Mouse (Mus musculus) cerebellum, adult 18-20 months (tissue): ENCODE data around the gene Chrne.
A peak's percentile ranks its signal among the peaks of the same experiment; 100 is the strongest.

Experiments used
- DNase-seq, 2 experiments: peaks; one replicate each; pipeline ENCODE4 v3.0.0; 2021

The Chrne gene

GRCm38 (mm10) chr11:70651391-70651790 lies 32.4 kb upstream of the Chrne start:
- peak in 1 of 2 experiments; percentile 8 for DNase-seq

- DNase-seq = peak in 1 of 2 experiments; percentile 18
Observed at GRCm38 (mm10) chr11:70650322-70651175, 31.5 kb upstream of the Chrne start.

- peak in 1 of 2 experiments; percentile 6 for DNase-seq
Observed at GRCm38 (mm10) chr11:70649185-70649734, 30.2 kb upstream of the Chrne start.

- DNase-seq = no peak
Observed at GRCm38 (mm10) chr11:70648512-70648911, 29.5 kb upstream of the Chrne start.

- DNase-seq = peak; percentile 36 to 48
Observed at GRCm38 (mm10) chr11:70647716-70648420, 28.9 kb upstream of the Chrne start.

- peak; percentile 96 to 98 for DNase-seq
Observed at GRCm38 (mm10) chr11:70646691-70647650, 28.0 kb upstream of the Chrne start, which contains the start of the genes Rnf167 and Slc25a11. Gene Rnf167 (plus strand): TSS chr11:70647235. Gene Slc25a11 (minus strand): TSS chr11:70647479.

GRCm38 (mm10) chr11:70646259-70646555 lies 27.2 kb upstream of the Chrne start:
- peak in 1 of 2 experiments; percentile 44 for DNase-seq

- DNase-seq = peak in 1 of 2 experiments; percentile 20
Observed at GRCm38 (mm10) chr11:70645461-70646258, 26.6 kb upstream of the Chrne start.

GRCm38 (mm10) chr11:70644564-70645103 lies 25.6 kb upstream of the Chrne start:
- DNase-seq = peak in 1 of 2 experiments; percentile 40

GRCm38 (mm10) chr11:70643051-70643450 lies 24.0 kb upstream of the Chrne start:
- DNase-seq = peak in 1 of 2 experiments; percentile 13

GRCm38 (mm10) chr11:70641241-70641640 lies 22.2 kb upstream of the Chrne start:
- no peak for DNase-seq

GRCm38 (mm10) chr11:70639976-70640375 lies 21.0 kb upstream of the Chrne start:
- no peak for DNase-seq

- DNase-seq = no peak
Observed at GRCm38 (mm10) chr11:70638714-70639278, 19.8 kb upstream of the Chrne start, which contains the start of gene Gp1ba. Gene Gp1ba (plus strand): TSS chr11:70639122.

- DNase-seq = no peak
Observed at GRCm38 (mm10) chr11:70638293-70638692, 19.3 kb upstream of the Chrne start.

GRCm38 (mm10) chr11:70637764-70638163 lies 18.7 kb upstream of the Chrne start:
- DNase-seq = no peak

GRCm38 (mm10) chr11:70635601-70636000 lies 16.6 kb upstream of the Chrne start:
- DNase-seq = no peak

- DNase-seq = no peak
Observed at GRCm38 (mm10) chr11:70630129-70630528, 11.1 kb upstream of the Chrne start.

- no peak for DNase-seq
Observed at GRCm38 (mm10) chr11:70629557-70629956, 10.5 kb upstream of the Chrne start.

GRCm38 (mm10) chr11:70628431-70628830 lies 9.4 kb upstream of the Chrne start:
- no peak for DNase-seq

GRCm38 (mm10) chr11:70626877-70627276 lies 7.9 kb upstream of the Chrne start:
- no peak for DNase-seq

- DNase-seq = no peak
Observed at GRCm38 (mm10) chr11:70625473-70625872, 6.5 kb upstream of the Chrne start.
